Mouse (Mus musculus) embryonic fibroblast, embryonic 13.5 days (primary cell): ENCODE results near the gene Clcn1. TPM values are rescaled to one million over a fixed set of nuclear protein-coding genes. Genes with fewer than 3 reads are reported as not detected.

Experiments
- H3K27ac ChIP-seq: 2 replicates; pipeline ENCODE4 v1.5.1; 2012; ENCODE audit warnings: low read length, control low read depth, inconsistent platforms; ENCODE audit not compliant: insufficient read depth
- H3K4me1 ChIP-seq: 2 replicates; pipeline ENCODE4 v1.6.1; 2011; ENCODE audit warnings: low read length; ENCODE audit not compliant: control insufficient read depth, insufficient read depth
- H3K4me3 ChIP-seq: 2 replicates; pipeline ENCODE4 v1.5.1; 2011; ENCODE audit warnings: mild to moderate bottlenecking, control low read depth, low read length; ENCODE audit not compliant: insufficient read depth
- CTCF ChIP-seq: IDR thresholded peaks from 2 replicates; pipeline ENCODE4 v1.5.1; 2011; ENCODE audit warnings: mild to moderate bottlenecking, control low read depth, low read length, moderate library complexity, borderline replicate concordance; ENCODE audit not compliant: insufficient read depth
- POLR2A ChIP-seq: IDR thresholded peaks from 2 replicates; pipeline ENCODE4 v1.6.1; 2011; ENCODE audit warnings: low read depth, mild to moderate bottlenecking, control low read depth, low read length, moderate library complexity
- polyA plus RNA-seq: library from polyadenylated mRNA; stranded (reverse); fragments of >200 nt; gene quantifications from 2 replicates; pipeline ENCODE4 v1.2.4, GENCODE M21; 2011; ENCODE audit warnings: low read depth; ENCODE audit not compliant: missing spikeins, insufficient read length

Clcn1 gene
- polyA plus RNA-seq, 1 experiment = not detected

GRCm38 (mm10) chr6:42355366-42355765, 68.9 kb downstream of the Clcn1 start:
- Histone ChIP-seq H3K4me3 (peak overlapping the region; percentile 90), H3K27ac (no peak overlapping the region), H3K4me1 (peaks cover 26% of the 10 kb centered on the region)
- TF ChIP-seq POLR2A (no peak), CTCF (no peak)

- H3K4me3 ChIP-seq = no peak overlapping the region
- H3K4me1 ChIP-seq = peaks cover 26% of the 10 kb centered on the region
- H3K27ac ChIP-seq = no peak overlapping the region
- no peak for TF ChIP-seq CTCF
- no peak; the same call in 1 of the 2 replicates for TF ChIP-seq POLR2A
These were observed 69.5 kb downstream of the Clcn1 start for GRCm38 (mm10) chr6:42355794-42356600.

GRCm38 (mm10) chr6:42356913-42357312, 70.4 kb downstream of the Clcn1 start:
- Histone ChIP-seq H3K4me1 (peaks cover 26% of the 10 kb centered on the region), H3K4me3 (no peak overlapping the region), H3K27ac (no peak overlapping the region)
- TF ChIP-seq POLR2A = no peak
- no peak for TF ChIP-seq CTCF

- H3K27ac ChIP-seq = no peak overlapping the region
- H3K4me3 ChIP-seq = no peak overlapping the region
- TF ChIP-seq CTCF = no peak
- 0 out of 2 replicates have a peak, but pooled peaks have one; percentile 23 for TF ChIP-seq POLR2A
- H3K4me1 ChIP-seq = peaks cover 26% of the 10 kb centered on the region
These were observed 71.4 kb downstream of the Clcn1 start for GRCm38 (mm10) chr6:42357901-42358300.

- peaks cover 24% of the 10 kb centered on the region for H3K4me1 ChIP-seq
- TF ChIP-seq CTCF = no peak
- no peak for TF ChIP-seq POLR2A
- H3K27ac ChIP-seq = peak overlapping the region; percentile 12
- no peak overlapping the region for H3K4me3 ChIP-seq
These were observed 72.4 kb downstream of the Clcn1 start for GRCm38 (mm10) chr6:42358901-42359300.

GRCm38 (mm10) chr6:42359364-42360147, 73.1 kb downstream of the Clcn1 start:
- Histone ChIP-seq H3K4me3 (no peak overlapping the region), H3K27ac (peak overlapping the region; percentile 76), H3K4me1 (peaks cover 22% of the 10 kb centered on the region)
- TF ChIP-seq CTCF (no peak), POLR2A (no peak)

GRCm38 (mm10) chr6:42360231-42360840, 73.9 kb downstream of the Clcn1 start:
- H3K27ac ChIP-seq = peak overlapping the region; percentile 76
- TF ChIP-seq POLR2A (no peak; the same call in 1 of the 2 replicates), CTCF (no peak)
- H3K4me3 ChIP-seq = no peak overlapping the region
- H3K4me1 ChIP-seq = peaks cover 15% of the 10 kb centered on the region; the same call in 1 of the 2 replicates

GRCm38 (mm10) chr6:42361041-42361895, 74.8 kb downstream of the Clcn1 start:
- TF ChIP-seq POLR2A = peak; percentile 37; the same call in 1 of the 2 replicates
- TF ChIP-seq CTCF = no peak
- Histone ChIP-seq H3K27ac (0 out of 2 replicates have a peak overlapping the region, but pooled peaks have one; percentile 18), H3K4me1 (peaks cover 9% of the 10 kb centered on the region; the same call in 1 of the 2 replicates), H3K4me3 (no peak overlapping the region)

- Histone ChIP-seq H3K27ac (0 out of 2 replicates have a peak overlapping the region, but pooled peaks have one; percentile 18), H3K4me3 (no peak overlapping the region), H3K4me1 (peaks cover 9% of the 10 kb centered on the region; the same call in 1 of the 2 replicates)
- no peak for TF ChIP-seq CTCF
- peak; percentile 44 for TF ChIP-seq POLR2A
These were observed 75.6 kb downstream of the Clcn1 start for GRCm38 (mm10) chr6:42362074-42362473.
